Mouse (Mus musculus) G1E (cell line): ENCODE data around the gene Angptl2. TPM values are rescaled to one million over a fixed set of nuclear protein-coding genes. Genes with fewer than 3 reads are reported as not detected.

ENCODE experiments used
- ATAC-seq: 2 replicates; pipeline ENCODE4 v1.8.0; 2016; ENCODE audit warnings: mild to moderate bottlenecking; ENCODE audit not compliant: insufficient number of reproducible peaks, poor library complexity, low FRiP score, severe bottlenecking; ENCODE audit errors: extremely low read depth
- DNase-seq: peaks from one replicate; pipeline ENCODE4 v3.0.0; 2012; ENCODE audit warnings: low spot score
- H3K27me3 ChIP-seq: 2 replicates; pipeline ENCODE4 v1.6.1; 2012; ENCODE audit warnings: mild to moderate bottlenecking, low read length, inconsistent platforms; ENCODE audit not compliant: insufficient read depth
- H3K36me3 ChIP-seq: replicated peaks from 2 replicates; pipeline ENCODE3; 2012; ENCODE audit warnings: mild to moderate bottlenecking, inconsistent platforms
- H3K4me1 ChIP-seq: 2 replicates; pipeline ENCODE4 v1.6.1; 2012; ENCODE audit warnings: low read depth, low read length, inconsistent platforms, mixed read lengths; ENCODE audit not compliant: insufficient read depth
- H3K4me3 ChIP-seq: 2 replicates; pipeline ENCODE4 v1.5.1; 2012; ENCODE audit warnings: low read depth, mild to moderate bottlenecking, inconsistent platforms, low read length, moderate library complexity, mixed read lengths
- H3K9me3 ChIP-seq: replicated peaks from 2 replicates; pipeline ENCODE4 v1.6.1; 2012; ENCODE audit warnings: inconsistent platforms
- CTCF ChIP-seq: IDR thresholded peaks from 2 replicates; pipeline ENCODE4 v1.5.1; 2012; ENCODE audit warnings: low read depth, low read length, inconsistent platforms, mixed read lengths
- GATA1 ChIP-seq: IDR thresholded peaks from 2 replicates; pipeline ENCODE4 v1.6.1; 2012; ENCODE audit warnings: borderline replicate concordance, low read length, inconsistent platforms, mixed read lengths
- GATA2 ChIP-seq: IDR thresholded peaks from 2 replicates; pipeline ENCODE4 v1.6.1; 2012; ENCODE audit warnings: low read depth, low read length, inconsistent platforms, borderline replicate concordance
- POLR2AphosphoS5 ChIP-seq: IDR thresholded peaks from 2 replicates; pipeline ENCODE4 v1.6.1; 2012; ENCODE audit warnings: low read depth, low read length, inconsistent platforms; ENCODE audit not compliant: insufficient replicate concordance
- TAL1 ChIP-seq: conservative IDR thresholded peaks from 2 replicates; pipeline ENCODE4 v1.6.1; 2012; ENCODE audit warnings: low read depth, low read length, inconsistent platforms, mixed read lengths
- polyA plus RNA-seq: library from polyadenylated mRNA; stranded (reverse); fragments of >175 nt; gene quantifications from 2 replicates; pipeline ENCODE4 v1.2.3, GENCODE M21; 2012
- total RNA-seq, 2 experiments: library from RNA; stranded (forward) in 1 of 2; stranded (reverse) in 1 of 2; fragments of 200-1000 nt in 1 of 2; fragments of >200 nt in 1 of 2; fragmentation: Nextera tagmentation in 1 of 2; gene quantifications; 2 replicates each; pipeline ENCODE4 v1.2.3; 2014 to 2017

The Angptl2 gene
- total and polyA plus RNA-seq, 3 experiments: 0.11 TPM; not detected in 2

- Histone ChIP-seq H3K27me3 (peaks cover 2% of the 10 kb centered on the region; the same call in 1 of the 2 replicates), H3K4me3 (no peak overlapping the region), H3K4me1 (no peaks in the 10 kb centered on the region), H3K36me3 (no peaks in the 10 kb centered on the region), H3K9me3 (no peaks in the 10 kb centered on the region)
- TF ChIP-seq GATA1: no peak
- TF ChIP-seq CTCF: no peak
- TF ChIP-seq TAL1: no peak
- no peak for TF ChIP-seq GATA2
- no peak for TF ChIP-seq POLR2AphosphoS5
- no peak for ATAC-seq
- no peak for DNase-seq
These were observed 15.4 kb upstream of the Angptl2 start for GRCm38 (mm10) chr2:33200368-33201068.

GRCm38 (mm10) chr2:33203284-33203683 lies 12.6 kb upstream of the Angptl2 start:
- Histone ChIP-seq H3K4me1 (no peaks in the 10 kb centered on the region), H3K4me3 (no peak overlapping the region), H3K9me3 (no peaks in the 10 kb centered on the region), H3K27me3 (peaks cover 2% of the 10 kb centered on the region; the same call in 1 of the 2 replicates), H3K36me3 (no peaks in the 10 kb centered on the region)
- no peak for ATAC-seq
- no peak for DNase-seq
- TF ChIP-seq GATA2 (no peak), GATA1 (no peak), CTCF (no peak), POLR2AphosphoS5 (no peak), TAL1 (no peak)

GRCm38 (mm10) chr2:33204980-33205379 lies 10.9 kb upstream of the Angptl2 start:
- TF ChIP-seq CTCF (no peak), TAL1 (no peak), POLR2AphosphoS5 (no peak), GATA1 (no peak), GATA2 (no peak)
- no peak for DNase-seq
- no peaks in the 10 kb centered on the region for H3K9me3 ChIP-seq

GRCm38 (mm10) chr2:33205939-33206525 lies 9.8 kb upstream of the Angptl2 start:
- Histone ChIP-seq H3K4me3 (no peak overlapping the region), H3K27me3 (peaks cover 12% of the 10 kb centered on the region; the same call in 1 of the 2 replicates), H3K4me1 (no peaks in the 10 kb centered on the region), H3K36me3 (no peaks in the 10 kb centered on the region), H3K9me3 (no peaks in the 10 kb centered on the region)
- no peak for TF ChIP-seq TAL1
- no peak for TF ChIP-seq GATA2
- no peak for TF ChIP-seq POLR2AphosphoS5
- TF ChIP-seq GATA1: no peak
- no peak for TF ChIP-seq CTCF
- DNase-seq: no peak
- no peak for ATAC-seq

More at GRCm38 (mm10) chr2:33204980-33205379, 10.9 kb upstream of the Angptl2 start:
- no peaks in the 10 kb centered on the region for H3K4me1 ChIP-seq
- H3K36me3 ChIP-seq: no peaks in the 10 kb centered on the region
- ATAC-seq: no peak
- H3K4me3 ChIP-seq: no peak overlapping the region
- peaks cover 6% of the 10 kb centered on the region; the same call in 1 of the 2 replicates for H3K27me3 ChIP-seq

- H3K4me1 ChIP-seq: no peaks in the 10 kb centered on the region
- peaks cover 18% of the 10 kb centered on the region; the same call in 1 of the 2 replicates for H3K27me3 ChIP-seq
- DNase-seq (no peak), ATAC-seq (no peak)
- H3K36me3 ChIP-seq: no peaks in the 10 kb centered on the region
- no peak for TF ChIP-seq POLR2AphosphoS5
- no peak for TF ChIP-seq TAL1
- TF ChIP-seq GATA2: no peak
- TF ChIP-seq CTCF: no peak
- no peak for TF ChIP-seq GATA1
- H3K4me3 ChIP-seq: no peak overlapping the region
- H3K9me3 ChIP-seq: no peaks in the 10 kb centered on the region
These were observed 8.8 kb upstream of the Angptl2 start for GRCm38 (mm10) chr2:33207069-33207468.

GRCm38 (mm10) chr2:33208134-33208533 lies 7.7 kb upstream of the Angptl2 start:
- no peak overlapping the region for H3K4me3 ChIP-seq
- no peaks in the 10 kb centered on the region for H3K36me3 ChIP-seq
- H3K4me1 ChIP-seq: no peaks in the 10 kb centered on the region
- DNase-seq: no peak
- peaks cover 18% of the 10 kb centered on the region for H3K27me3 ChIP-seq
- no peak for ATAC-seq
- TF ChIP-seq CTCF: no peak
- no peaks in the 10 kb centered on the region for H3K9me3 ChIP-seq
